Mouse (Mus musculus) liver, embryonic 14.5 days (tissue): Measurements from ENCODE around the gene Cmtm8.

Source experiments
- CTCF ChIP-seq: IDR thresholded peaks from 2 replicates; pipeline ENCODE4 v1.5.1; 2016; ENCODE audit warnings: antibody characterized with exemption, low read depth, control low read depth
- EP300 ChIP-seq: IDR thresholded peaks from 2 replicates; pipeline ENCODE4 v1.6.1; 2016; ENCODE audit warnings: antibody characterized with exemption, low read depth

- TF ChIP-seq CTCF: no peak
- TF ChIP-seq EP300: no peak
These were observed 13.6 kb downstream of the Cmtm8 start for GRCm38 (mm10) chr9:114830351-114830750.
